Mouse (Mus musculus) cerebellum, adult (tissue): ENCODE measurements at regions not wholly inside any gene's neighbourhood (a gene's known extent, or its start where the extent isn't known, plus 50 kb on each side); places are given as distances from the start of the nearest gene placed in this dataset.
A peak's percentile ranks its signal among the peaks of the same experiment; 100 is the strongest.

Source experiments
- ATAC-seq: cut with Nextera tagmentation; 2 replicates; pipeline ENCODE4 v1.9.2; 2017; ENCODE audit warnings: mild to moderate bottlenecking, moderate library complexity, mixed read lengths; ENCODE audit not compliant: insufficient number of reproducible peaks, low FRiP score, low TSS enrichment

- peak; percentile 97 for ATAC-seq
Observed at GRCm38 (mm10) chr5:108903134-108903923, 50.9 kb upstream of the Vmn2r9 start.
